Mouse (Mus musculus): ENCODE data around the gene Aox2. TPM values are rescaled to one million over a fixed set of nuclear protein-coding genes. Genes with fewer than 3 reads are reported as not detected.

The Aox2 gene
- polyA plus RNA-seq, 1 experiment from 2014 or later = not detected

DNA sequence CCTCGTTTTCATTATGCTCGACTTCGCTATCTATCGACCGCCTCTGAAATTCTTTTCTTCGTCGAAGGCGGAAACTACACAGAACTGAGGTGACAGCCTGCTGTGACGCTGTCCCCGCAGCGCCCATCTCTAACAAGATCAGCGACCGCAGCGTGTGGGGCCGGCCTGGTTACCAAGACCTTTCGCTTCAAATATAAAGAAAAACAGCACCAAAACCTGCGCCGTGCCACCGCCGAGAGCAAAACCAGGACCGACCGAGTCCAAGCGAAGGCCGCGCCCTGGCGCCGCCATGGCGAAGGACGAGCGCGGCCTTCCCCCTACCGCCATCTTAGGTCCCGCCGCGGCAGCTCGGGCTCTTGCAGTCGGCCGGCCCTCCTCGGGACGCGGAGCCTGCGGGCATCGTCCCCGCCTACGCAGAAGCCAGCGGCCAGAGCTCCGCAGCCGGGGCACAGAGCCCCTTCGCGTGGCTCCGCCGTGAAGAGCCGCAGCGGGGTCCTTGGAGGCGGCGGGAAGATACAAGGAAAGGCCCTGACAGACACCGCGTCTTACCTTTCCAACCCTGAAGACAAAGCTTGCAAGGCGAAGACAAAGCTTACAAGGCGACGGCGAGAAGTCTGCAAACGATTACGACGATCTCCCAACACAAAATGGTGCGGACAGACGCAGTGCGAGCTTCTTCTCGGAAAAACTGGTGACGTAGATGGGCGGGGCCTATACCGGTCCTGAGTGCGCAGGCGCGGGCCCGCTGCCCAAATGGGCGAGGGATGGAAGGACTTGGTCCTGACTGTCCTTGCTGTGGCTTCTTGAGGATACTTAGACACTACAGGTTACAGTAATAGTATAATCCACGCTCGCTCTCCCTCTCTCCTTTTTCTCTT lies 145.5 kb downstream of the Aox2 start, which contains the start of gene Clk1:
TSS of gene Clk1 (minus strand) at position 696 of the 878 bp plus-strand sequence.
- peaks cover 15% of the 10 kb centered on the region for H3K36me3 ChIP-seq (ENCODE audit: control insufficient read depth, insufficient read depth)
- H3K9me3 ChIP-seq (ENCODE audit: control insufficient read depth, low read length) = no peaks in the 10 kb centered on the region
- H3K9ac ChIP-seq (replicated peaks; ENCODE audit: low read depth, low read length) = peak within 1 kb of the TSS; percentile 100
- ATAC-seq = peak; percentile 91
- H3K4me1 ChIP-seq (replicated peaks; ENCODE audit: control insufficient read depth, insufficient read depth, low read length) = peaks cover 21% of the 10 kb centered on the region
- peak within 1 kb of the TSS; percentile 99 for H3K27ac ChIP-seq (ENCODE audit: low read length)
- peak within 1 kb of the TSS; percentile 75 for H3K4me2 ChIP-seq (ENCODE audit: low read length)
- H3K27me3 ChIP-seq (replicated peaks; ENCODE audit: control insufficient read depth, insufficient read depth, low read length) = no peaks in the 10 kb centered on the region
- WGBS = under 1% methylated on average over 79 of the region's 79 CpGs
- peak within 1 kb of the TSS; percentile 100 for H3K4me3 ChIP-seq (replicated peaks; ENCODE audit: low read length)

GRCm38 (mm10) chr1:58424551-58424950 lies 146.4 kb downstream of the Aox2 start:
- H3K4me3 ChIP-seq (replicated peaks; ENCODE audit: low read length) = no peak overlapping the region
- ATAC-seq = no peak
- H3K9me3 ChIP-seq (ENCODE audit: control insufficient read depth, low read length) = no peaks in the 10 kb centered on the region
- WGBS = 88% methylated on average over 3 of the region's 3 CpGs
- peaks cover 9% of the 10 kb centered on the region for H3K36me3 ChIP-seq (ENCODE audit: control insufficient read depth, insufficient read depth)
- no peak overlapping the region for H3K27ac ChIP-seq (ENCODE audit: low read length)
- H3K4me2 ChIP-seq (ENCODE audit: low read length) = no peak overlapping the region
- H3K4me1 ChIP-seq (replicated peaks; ENCODE audit: control insufficient read depth, insufficient read depth, low read length) = peaks cover 21% of the 10 kb centered on the region
- no peaks in the 10 kb centered on the region for H3K27me3 ChIP-seq (replicated peaks; ENCODE audit: control insufficient read depth, insufficient read depth, low read length)
- no peak overlapping the region for H3K9ac ChIP-seq (replicated peaks; ENCODE audit: low read depth, low read length)

Other genes with a start within 250 kb of the Aox2 start
- 0.25 and 0.37 TPM in 2 replicates for gene Aox1, start 248.4 kb upstream of the Aox2 start, polyA plus RNA-seq (2015; fragmentation: Nextera tagmentation; extraction: Ambion mirVana)
- 0.33 and 0.37 TPM in 2 replicates for gene Aox3, start 165.2 kb upstream of the Aox2 start, polyA plus RNA-seq (2015; fragmentation: Nextera tagmentation; extraction: Ambion mirVana)
- gene Aox4, start 67.9 kb upstream of the Aox2 start, polyA plus RNA-seq (2015; fragmentation: Nextera tagmentation; extraction: Ambion mirVana) = 2.1 TPM in 2 replicates
- 375 and 410 TPM in 2 replicates for gene Bzw1, start 114.6 kb downstream of the Aox2 start, polyA plus RNA-seq (2015; fragmentation: Nextera tagmentation; extraction: Ambion mirVana)
- gene Clk1, start 145.7 kb downstream of the Aox2 start, polyA plus RNA-seq (2015; fragmentation: Nextera tagmentation; extraction: Ambion mirVana) = 192 and 208 TPM in 2 replicates
- gene Nif3l1, start 166.8 kb downstream of the Aox2 start, polyA plus RNA-seq (2015; fragmentation: Nextera tagmentation; extraction: Ambion mirVana) = 65.8 and 68.1 TPM in 2 replicates
- gene Ppil3, start 167.2 kb downstream of the Aox2 start, polyA plus RNA-seq (2015; fragmentation: Nextera tagmentation; extraction: Ambion mirVana) = 54.1 and 61.4 TPM in 2 replicates
- gene Orc2, start 226.8 kb downstream of the Aox2 start, polyA plus RNA-seq (2015; fragmentation: Nextera tagmentation; extraction: Ambion mirVana) = 29.6 TPM in 2 replicates

Measured in forebrain, embryonic 16.5 days (tissue).